Mouse (Mus musculus) liver, embryonic 16.5 days (tissue): Measurements from ENCODE around the gene G430095P16Rik. TPM values are rescaled to one million over a fixed set of nuclear protein-coding genes. Genes with fewer than 3 reads are reported as not detected.
A peak's percentile ranks its signal among the peaks of the same experiment; 100 is the strongest.

Experiments used
- ATAC-seq: fragments of 200-750 bp; cut with Nextera tagmentation; 2 replicates; pipeline ENCODE4 v1.8.0; 2017; ENCODE audit warnings: low read depth, mild to moderate bottlenecking, moderate number of reproducible peaks, moderate library complexity
- H3K27ac ChIP-seq: fragments of 300-500 bp; sonication (generic); 2 replicates; pipeline ENCODE4 v1.5.1; 2014; ENCODE audit warnings: mild to moderate bottlenecking, low read length
- H3K27me3 ChIP-seq: fragments of 300-500 bp; sonication (generic); 2 replicates; pipeline ENCODE4 v1.6.1; 2014; ENCODE audit warnings: low read depth, low read length, mixed read lengths; ENCODE audit not compliant: control insufficient read depth, insufficient read depth
- H3K36me3 ChIP-seq: fragments of 300-500 bp; sonication (generic); 2 replicates; pipeline ENCODE4 v1.6.1; 2014; ENCODE audit warnings: mild to moderate bottlenecking; ENCODE audit not compliant: control insufficient read depth, insufficient read depth
- H3K4me1 ChIP-seq: fragments of 300-500 bp; sonication (generic); 2 replicates; pipeline ENCODE4 v1.6.1; 2014; ENCODE audit warnings: low read depth, low read length, mixed read lengths; ENCODE audit not compliant: control insufficient read depth
- H3K4me2 ChIP-seq: fragments of 300-500 bp; sonication (generic); 2 replicates; pipeline ENCODE4 v1.6.1; 2014; ENCODE audit warnings: low read depth, low read length, mixed read lengths
- H3K4me3 ChIP-seq: fragments of 300-500 bp; sonication (generic); 2 replicates; pipeline ENCODE4 v1.5.1; 2014; ENCODE audit warnings: low read depth, mild to moderate bottlenecking, low read length
- H3K9ac ChIP-seq: fragments of 300-500 bp; sonication (generic); 2 replicates; pipeline ENCODE4 v1.6.1; 2014; ENCODE audit warnings: low read depth, low read length
- H3K9me3 ChIP-seq: fragments of 300-500 bp; sonication (generic); replicated peaks from 2 replicates; pipeline ENCODE4 v1.6.1; 2016; ENCODE audit warnings: low read length; ENCODE audit not compliant: control insufficient read depth
- WGBS: fragments of 180-500 bp; shearing (Covaris S2); extraction: QIAGEN DNeasy Blood & Tissue Kit; methylation state at CpG from one replicate; pipeline ENCODE4 v1.1.7; 2014; ENCODE audit not compliant: insufficient replicate concordance; 5-methylcytosine and 5-hydroxymethylcytosine counted together
- polyA plus RNA-seq: library from polyadenylated mRNA; unstranded; fragments of >200 nt; fragmentation: Nextera tagmentation; extraction: Ambion mirVana; gene quantifications from 2 replicates; pipeline ENCODE4 v1.2.1, GENCODE M21; 2015

The G430095P16Rik gene
- polyA plus RNA-seq, 1 experiment from 2014 or later = 7.0 TPM

GRCm38 (mm10) chr8:84713381-84713780, 9.4 kb upstream of the G430095P16Rik start:
- Histone ChIP-seq H3K9ac (no peak overlapping the region), H3K4me1 (peaks cover 20% of the 10 kb centered on the region), H3K27me3 (peaks cover 6% of the 10 kb centered on the region; the same call in 1 of the 2 replicates), H3K9me3 (no peaks in the 10 kb centered on the region), H3K4me3 (no peak overlapping the region), H3K27ac (no peak overlapping the region), H3K4me2 (no peak overlapping the region), H3K36me3 (no peaks in the 10 kb centered on the region)
- 80% methylated on average over 4 of the region's 4 CpGs for WGBS
- no peak for ATAC-seq

- WGBS = 60% methylated on average over 4 of the region's 4 CpGs
- Histone ChIP-seq H3K4me1 (peaks cover 13% of the 10 kb centered on the region), H3K27me3 (0 out of 2 replicates have a peak, but pooled peaks cover 2% of the 10 kb centered on the region), H3K9me3 (no peaks in the 10 kb centered on the region), H3K27ac (no peak overlapping the region), H3K4me3 (no peak overlapping the region), H3K4me2 (no peak overlapping the region), H3K36me3 (no peaks in the 10 kb centered on the region), H3K9ac (no peak overlapping the region)
- no peak for ATAC-seq
These were observed 8.6 kb upstream of the G430095P16Rik start for GRCm38 (mm10) chr8:84714161-84714560.

GRCm38 (mm10) chr8:84715893-84716468, 6.8 kb upstream of the G430095P16Rik start:
- Histone ChIP-seq H3K36me3 (no peaks in the 10 kb centered on the region), H3K9ac (peak overlapping the region; percentile 22; the same call in 1 of the 2 replicates), H3K4me3 (peak overlapping the region; percentile 9; the same call in 1 of the 2 replicates), H3K27me3 (0 out of 2 replicates have a peak, but pooled peaks cover 2% of the 10 kb centered on the region), H3K4me2 (peak overlapping the region; percentile 18), H3K27ac (no peak overlapping the region), H3K4me1 (peaks cover 11% of the 10 kb centered on the region), H3K9me3 (no peaks in the 10 kb centered on the region)
- peak; percentile 64 for ATAC-seq
- WGBS = 74% methylated on average over 27 of the region's 27 CpGs

GRCm38 (mm10) chr8:84716790-84717189, 6.0 kb upstream of the G430095P16Rik start:
- H3K9me3 ChIP-seq = no peaks in the 10 kb centered on the region
- H3K27me3 ChIP-seq = 0 out of 2 replicates have a peak, but pooled peaks cover 2% of the 10 kb centered on the region
- no peak for ATAC-seq
- WGBS = 88% methylated on average over 11 of the region's 11 CpGs
- H3K9ac ChIP-seq = no peak overlapping the region
- H3K27ac ChIP-seq = no peak overlapping the region
- no peaks in the 10 kb centered on the region for H3K36me3 ChIP-seq
- no peak overlapping the region for H3K4me2 ChIP-seq
- no peak overlapping the region for H3K4me3 ChIP-seq
- peaks cover 15% of the 10 kb centered on the region for H3K4me1 ChIP-seq

GRCm38 (mm10) chr8:84718476-84718875, 4.3 kb upstream of the G430095P16Rik start:
- peaks cover 26% of the 10 kb centered on the region for H3K4me1 ChIP-seq
- H3K4me3 ChIP-seq = no peak overlapping the region
- no peaks in the 10 kb centered on the region for H3K36me3 ChIP-seq
- no peaks in the 10 kb centered on the region for H3K9me3 ChIP-seq
- 0 out of 2 replicates have a peak, but pooled peaks cover 2% of the 10 kb centered on the region for H3K27me3 ChIP-seq
- H3K27ac ChIP-seq = no peak overlapping the region
- ATAC-seq = no peak
- WGBS = 81% methylated on average over 5 of the region's 5 CpGs
- no peak overlapping the region for H3K4me2 ChIP-seq
- no peak overlapping the region for H3K9ac ChIP-seq

- Histone ChIP-seq H3K4me2 (no peak overlapping the region), H3K27me3 (0 out of 2 replicates have a peak, but pooled peaks cover 2% of the 10 kb centered on the region), H3K4me1 (peaks cover 33% of the 10 kb centered on the region), H3K36me3 (no peaks in the 10 kb centered on the region), H3K27ac (no peak overlapping the region; the same call in 1 of the 2 replicates), H3K9ac (no peak overlapping the region), H3K9me3 (no peaks in the 10 kb centered on the region), H3K4me3 (no peak overlapping the region)
- WGBS = 82% methylated on average over 5 of the region's 5 CpGs
- ATAC-seq = no peak
These were observed 3.7 kb upstream of the G430095P16Rik start for GRCm38 (mm10) chr8:84718959-84719690.

- ATAC-seq = 0 out of 2 replicates have a peak, but pooled peaks have one; percentile 2
- Histone ChIP-seq H3K4me2 (peak overlapping the region; percentile 92), H3K9me3 (no peaks in the 10 kb centered on the region), H3K27ac (peak overlapping the region; percentile 94), H3K36me3 (no peaks in the 10 kb centered on the region), H3K9ac (peak overlapping the region; percentile 81), H3K4me3 (peak overlapping the region; percentile 66), H3K27me3 (no peaks in the 10 kb centered on the region), H3K4me1 (peaks cover 62% of the 10 kb centered on the region)
- WGBS = 33% methylated on average over 6 of the region's 6 CpGs
These were observed 317 bp upstream of the G430095P16Rik start for GRCm38 (mm10) chr8:84722530-84722849.

GRCm38 (mm10) chr8:84723571-84723900, 729 bp downstream of the G430095P16Rik start:
- Histone ChIP-seq H3K36me3 (no peaks in the 10 kb centered on the region), H3K27ac (peak overlapping the region; percentile 94), H3K4me2 (peak overlapping the region; percentile 92), H3K4me3 (peak overlapping the region; percentile 66), H3K9me3 (no peaks in the 10 kb centered on the region), H3K27me3 (no peaks in the 10 kb centered on the region), H3K4me1 (peaks cover 72% of the 10 kb centered on the region), H3K9ac (peak overlapping the region; percentile 81)
- WGBS = 6% methylated on average over 7 of the region's 7 CpGs
- ATAC-seq = peak; percentile 30

- Histone ChIP-seq H3K36me3 (no peaks in the 10 kb centered on the region), H3K4me2 (peak overlapping the region; percentile 92), H3K9me3 (no peaks in the 10 kb centered on the region), H3K9ac (peak overlapping the region; percentile 81), H3K4me3 (peak overlapping the region; percentile 66), H3K27me3 (no peaks in the 10 kb centered on the region), H3K27ac (peak overlapping the region; percentile 94), H3K4me1 (peaks cover 84% of the 10 kb centered on the region)
- peak; percentile 33 for ATAC-seq
- 30% methylated on average over 9 of the region's 9 CpGs for WGBS
These were observed 1.9 kb downstream of the G430095P16Rik start for GRCm38 (mm10) chr8:84724683-84725082.
